Mouse (Mus musculus) cortical plate, adult 2 months (tissue): ENCODE measurements around the gene Grin2b.

ENCODE experiments used
- CTCF ChIP-seq: fragments of 200-500 bp; IDR thresholded peaks from 2 replicates; pipeline ENCODE4 v1.5.1; 2011; ENCODE audit warnings: mild to moderate bottlenecking, control low read depth, low read length; ENCODE audit not compliant: insufficient read depth; ENCODE audit errors: extremely low read depth
- POLR2A ChIP-seq: fragments of 200-500 bp; IDR thresholded peaks from 2 replicates; pipeline ENCODE4 v1.6.1; 2011; ENCODE audit warnings: mild to moderate bottlenecking, low read length, control low read depth; ENCODE audit not compliant: insufficient read depth; ENCODE audit errors: extremely low read depth

DNA sequence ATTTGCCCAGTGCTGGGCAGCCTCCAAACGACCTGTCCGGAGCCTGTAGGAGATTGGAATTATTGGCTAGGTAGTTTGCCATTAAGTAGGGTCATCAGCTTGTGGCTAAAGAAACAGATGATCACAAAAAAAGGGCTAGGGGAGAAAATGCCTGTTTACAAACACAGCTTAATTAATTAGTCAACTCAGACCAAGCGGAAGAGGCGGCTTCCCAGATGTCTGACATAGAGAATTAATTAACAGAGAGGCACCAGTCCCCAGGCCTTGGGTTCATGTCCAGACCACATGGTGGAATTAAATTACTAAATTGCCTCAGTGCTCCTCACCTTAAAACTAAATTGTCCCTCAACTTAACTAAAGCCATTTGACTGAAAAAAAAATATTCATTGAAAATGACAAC, 376.4 kb downstream of the Grin2b start:
- TF ChIP-seq POLR2A (no peak), CTCF (no peak)
